Mouse (Mus musculus) limb, embryonic 11.5 days (tissue): ENCODE data around the gene Hexim2. TPM values are rescaled to one million over a fixed set of nuclear protein-coding genes. Genes with fewer than 3 reads are reported as not detected.

Source experiments
- ATAC-seq: fragments of 200-750 bp; cut with Nextera tagmentation; 2 replicates; pipeline ENCODE4 v1.8.0; 2017; ENCODE audit warnings: low read depth; ENCODE audit not compliant: insufficient number of reproducible peaks, low FRiP score, low TSS enrichment
- DNase-seq: peaks from one replicate; pipeline ENCODE4 v3.0.0-alpha.2; 2015; ENCODE audit warnings: low spot score
- H3K27ac ChIP-seq: fragments of 300-500 bp; sonication (generic); replicated peaks from 2 replicates; pipeline ENCODE4 v1.5.1; 2014; ENCODE audit warnings: low read depth, mild to moderate bottlenecking, low read length
- H3K27me3 ChIP-seq: fragments of 300-500 bp; sonication (generic); 2 replicates; pipeline ENCODE4 v1.6.1; 2014; ENCODE audit warnings: mild to moderate bottlenecking, low read length, mixed read lengths; ENCODE audit not compliant: control insufficient read depth, insufficient read depth
- H3K36me3 ChIP-seq: fragments of 300-500 bp; sonication (generic); 2 replicates; pipeline ENCODE4 v1.6.1; 2014; ENCODE audit warnings: mild to moderate bottlenecking, low read length, moderate library complexity, mixed read lengths; ENCODE audit not compliant: control insufficient read depth, insufficient read depth
- H3K4me1 ChIP-seq: fragments of 300-500 bp; sonication (generic); 2 replicates; pipeline ENCODE4 v1.6.1; 2014; ENCODE audit warnings: low read length, mixed read lengths; ENCODE audit not compliant: control insufficient read depth, insufficient read depth
- H3K4me2 ChIP-seq: fragments of 300-500 bp; sonication (generic); 2 replicates; pipeline ENCODE4 v1.6.1; 2014; ENCODE audit warnings: low read depth, mild to moderate bottlenecking, moderate library complexity; ENCODE audit not compliant: severe bottlenecking
- H3K4me3 ChIP-seq: fragments of 300-500 bp; sonication (generic); 2 replicates; pipeline ENCODE4 v1.5.1; 2014; ENCODE audit warnings: low read depth, low read length
- H3K9ac ChIP-seq: fragments of 300-500 bp; sonication (generic); 2 replicates; pipeline ENCODE4 v1.6.1; 2014; ENCODE audit warnings: mild to moderate bottlenecking, low read length
- H3K9me3 ChIP-seq: fragments of 300-500 bp; sonication (generic); 2 replicates; pipeline ENCODE4 v1.6.1; 2016; ENCODE audit warnings: low read length; ENCODE audit not compliant: control insufficient read depth
- WGBS: fragments of 180-500 bp; shearing (Covaris S2); extraction: QIAGEN DNeasy Blood & Tissue Kit; methylation state at CpG from one replicate; pipeline ENCODE4 v1.1.7; 2014; 5-methylcytosine and 5-hydroxymethylcytosine counted together
- polyA plus RNA-seq: library from polyadenylated mRNA; unstranded; fragments of >200 nt; fragmentation: Nextera tagmentation; extraction: Ambion mirVana; gene quantifications from 2 replicates; pipeline ENCODE4 v1.2.1, GENCODE M21; 2014

Gene Hexim2
- polyA plus RNA-seq, 1 experiment from 2014 or later: 8.3 TPM

DNA sequence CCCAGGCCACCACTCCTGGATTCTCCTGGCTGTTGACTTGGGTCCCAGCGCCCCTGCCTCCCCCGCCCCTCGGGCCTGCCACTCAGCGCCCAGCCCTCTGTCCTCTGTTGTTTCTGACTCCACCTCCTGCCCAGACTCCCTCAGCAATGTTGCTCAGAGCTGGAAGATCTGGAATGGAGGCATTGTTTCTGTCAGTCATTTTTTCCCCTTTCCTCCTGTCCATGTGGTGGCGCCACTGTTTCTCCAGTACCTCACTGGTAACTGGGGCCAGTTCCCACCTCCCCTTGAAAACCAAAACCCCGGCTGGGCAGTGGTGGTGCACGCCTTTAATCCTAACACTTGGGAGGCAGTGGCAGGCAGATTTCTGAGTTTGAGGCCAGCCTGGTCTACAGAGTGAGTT lies 29.2 kb downstream of the Hexim2 start:
- H3K9me3 ChIP-seq: no peaks in the 10 kb centered on the region
- no peak overlapping the region for H3K4me3 ChIP-seq
- no peaks in the 10 kb centered on the region for H3K27me3 ChIP-seq
- DNase-seq: no peak
- no peak overlapping the region for H3K4me2 ChIP-seq
- H3K9ac ChIP-seq: no peak overlapping the region
- 74% methylated on average over 7 of the region's 7 CpGs for WGBS
- ATAC-seq: no peak
- H3K36me3 ChIP-seq: no peaks in the 10 kb centered on the region
- H3K27ac ChIP-seq: no peak overlapping the region
- H3K4me1 ChIP-seq: 0 out of 2 replicates have a peak, but pooled peaks cover 3% of the 10 kb centered on the region

DNA sequence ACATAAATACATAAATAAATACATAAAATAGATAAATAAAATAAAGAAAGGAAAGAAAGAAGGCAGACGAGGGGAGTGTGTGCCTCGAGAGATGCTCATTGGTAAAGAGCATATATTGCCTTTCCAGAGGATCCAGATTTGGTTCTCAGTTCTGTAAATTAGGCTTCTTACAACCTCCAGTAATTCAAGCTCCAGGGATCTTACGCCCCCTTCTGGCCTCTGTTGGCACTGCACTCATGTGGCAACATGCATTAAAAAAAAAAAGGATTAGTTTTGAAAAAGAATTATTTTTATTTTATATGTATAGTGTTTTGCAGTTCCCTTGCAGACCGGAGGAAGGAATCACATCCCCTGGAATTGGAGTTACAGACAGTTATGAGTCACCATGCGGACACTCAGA lies 29.9 kb downstream of the Hexim2 start:
- WGBS: 88% methylated on average over 5 of the region's 5 CpGs
- no peak overlapping the region for H3K4me2 ChIP-seq

DNA sequence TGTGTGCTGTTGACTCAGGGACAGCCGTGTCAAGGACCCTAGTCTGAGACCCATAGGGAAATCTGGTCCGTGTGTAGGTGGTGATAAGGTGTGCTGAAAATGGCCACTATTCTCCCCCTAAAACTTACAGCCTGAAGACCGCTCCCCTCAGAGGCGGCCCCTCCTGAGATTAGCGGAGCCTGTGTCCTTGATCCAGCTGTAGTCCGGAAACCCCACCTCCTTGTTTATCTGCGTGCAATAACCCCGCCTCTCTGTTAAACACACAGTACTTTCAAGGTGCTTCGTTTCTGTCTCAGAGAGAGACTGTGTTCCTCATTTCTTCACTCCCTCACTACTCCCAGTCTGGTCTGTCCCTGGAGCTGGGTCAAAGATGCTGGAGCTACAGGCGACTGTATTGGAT lies 32.2 kb downstream of the Hexim2 start:
- no peak for ATAC-seq
- Histone ChIP-seq H3K27ac (no peak overlapping the region), H3K4me1 (no peaks in the 10 kb centered on the region), H3K4me3 (no peak overlapping the region), H3K36me3 (no peaks in the 10 kb centered on the region), H3K9ac (no peak overlapping the region), H3K4me2 (no peak overlapping the region; the same call in 1 of the 2 replicates), H3K27me3 (peaks cover 5% of the 10 kb centered on the region), H3K9me3 (no peaks in the 10 kb centered on the region)
- 26% methylated on average over 10 of the region's 10 CpGs for WGBS
- no peak for DNase-seq

More for the DNA sequence above, 29.9 kb downstream of the Hexim2 start:
- H3K9me3 ChIP-seq: no peaks in the 10 kb centered on the region
- no peak overlapping the region for H3K27ac ChIP-seq
- no peaks in the 10 kb centered on the region for H3K36me3 ChIP-seq
- DNase-seq: peak; percentile 45
- 0 out of 2 replicates have a peak, but pooled peaks cover 3% of the 10 kb centered on the region for H3K4me1 ChIP-seq
- no peak overlapping the region for H3K9ac ChIP-seq
- no peaks in the 10 kb centered on the region for H3K27me3 ChIP-seq
- H3K4me3 ChIP-seq: no peak overlapping the region
- no peak for ATAC-seq

DNA sequence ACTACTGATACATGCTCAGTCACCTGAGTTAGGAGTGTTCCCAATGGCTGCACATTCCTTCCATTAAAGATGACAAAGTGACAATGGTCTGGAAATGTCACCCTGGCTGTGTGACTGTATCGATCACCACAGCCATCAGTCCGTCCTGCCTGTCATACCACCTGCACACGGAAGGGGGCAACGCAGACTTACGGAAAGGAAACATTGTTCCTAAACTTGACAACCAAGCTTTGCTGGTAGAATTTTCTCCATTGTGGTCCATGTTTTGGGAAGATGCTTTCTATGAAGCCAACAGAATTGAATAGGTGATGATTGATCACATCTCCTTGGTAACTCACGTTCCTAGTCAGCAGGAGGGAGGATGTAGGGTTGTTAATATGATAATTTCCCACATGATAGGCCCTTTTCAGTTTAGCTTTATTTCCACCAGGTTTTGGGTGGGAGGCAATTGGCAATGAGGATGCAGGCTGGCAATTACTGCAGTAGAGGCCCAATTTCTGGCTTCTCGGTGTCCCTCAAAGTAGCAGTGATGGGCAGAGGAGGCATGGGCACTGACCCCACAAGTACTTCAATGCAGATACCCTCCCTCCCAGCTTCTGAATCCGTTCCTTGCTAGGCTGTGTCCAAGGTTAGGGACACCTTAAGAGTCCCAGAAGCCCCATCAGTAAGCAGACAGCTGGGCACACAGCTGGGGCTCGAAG lies 36.6 kb downstream of the Hexim2 start:
- Histone ChIP-seq H3K27ac (no peak overlapping the region), H3K9ac (no peak overlapping the region), H3K4me3 (no peak overlapping the region), H3K9me3 (no peaks in the 10 kb centered on the region), H3K36me3 (no peaks in the 10 kb centered on the region), H3K4me2 (no peak overlapping the region), H3K4me1 (peaks cover 5% of the 10 kb centered on the region; the same call in 1 of the 2 replicates), H3K27me3 (peaks cover 41% of the 10 kb centered on the region)
- 31% methylated on average over 9 of the region's 9 CpGs for WGBS
- DNase-seq (peak; percentile 66), ATAC-seq (no peak)

DNA sequence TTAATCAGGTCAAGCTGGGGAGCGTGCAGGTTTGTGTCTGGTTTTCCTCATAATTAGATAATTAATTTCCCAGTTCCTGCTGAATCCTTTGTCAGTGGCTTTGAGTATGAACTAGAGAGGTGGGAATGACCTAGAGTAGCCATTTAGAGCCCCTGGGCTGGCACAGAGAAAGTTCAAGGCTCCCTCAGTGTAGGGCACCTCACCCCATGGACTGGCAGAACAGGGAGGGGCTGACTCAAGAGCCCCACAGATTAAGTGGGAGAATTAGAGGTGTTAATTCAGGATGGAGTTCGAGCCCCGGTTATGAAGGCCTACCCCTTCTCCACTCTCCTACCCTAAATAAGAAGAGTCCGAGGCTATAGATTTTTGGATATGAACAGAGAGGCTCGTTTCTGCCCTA lies 37.4 kb downstream of the Hexim2 start:
- no peak for DNase-seq
- no peak overlapping the region for H3K4me2 ChIP-seq
- ATAC-seq: no peak
- H3K27ac ChIP-seq: no peak overlapping the region
- H3K27me3 ChIP-seq: peaks cover 42% of the 10 kb centered on the region
- H3K9ac ChIP-seq: no peak overlapping the region
- no peak overlapping the region for H3K4me3 ChIP-seq
- peaks cover 6% of the 10 kb centered on the region; the same call in 1 of the 2 replicates for H3K4me1 ChIP-seq
- H3K36me3 ChIP-seq: no peaks in the 10 kb centered on the region
- no peaks in the 10 kb centered on the region for H3K9me3 ChIP-seq
- 76% methylated on average over 5 of the region's 5 CpGs for WGBS

DNA sequence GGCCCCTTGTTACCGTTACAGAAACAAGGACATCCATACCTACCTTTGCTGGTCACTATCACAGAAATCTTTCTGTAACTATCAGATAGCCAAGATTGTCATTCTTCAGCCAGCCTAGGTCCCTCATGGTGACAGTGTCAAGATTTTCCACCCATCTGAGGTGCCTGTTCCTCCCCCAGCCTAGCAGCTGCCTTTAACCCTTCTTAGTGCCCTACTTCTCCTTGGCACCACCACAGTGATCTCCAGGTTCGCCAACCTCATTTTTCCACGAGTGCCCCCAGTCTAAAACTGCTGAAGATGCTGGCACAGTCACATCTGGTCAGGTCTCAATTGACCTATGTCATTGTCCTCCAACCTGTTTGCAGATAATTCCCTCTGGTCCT lies 37.9 kb downstream of the Hexim2 start:
- peaks cover 42% of the 10 kb centered on the region for H3K27me3 ChIP-seq
- 55% methylated on average over 3 of the region's 3 CpGs for WGBS
- peak overlapping the region; percentile 96; the same call in 1 of the 2 replicates for H3K4me2 ChIP-seq
- H3K36me3 ChIP-seq: no peaks in the 10 kb centered on the region
- H3K9me3 ChIP-seq: no peaks in the 10 kb centered on the region
- no peak for ATAC-seq
- H3K9ac ChIP-seq: no peak overlapping the region
- no peak overlapping the region; the same call in 1 of the 2 replicates for H3K4me3 ChIP-seq
- H3K4me1 ChIP-seq: peaks cover 11% of the 10 kb centered on the region; the same call in 1 of the 2 replicates
- H3K27ac ChIP-seq: no peak overlapping the region
- DNase-seq: no peak

DNA sequence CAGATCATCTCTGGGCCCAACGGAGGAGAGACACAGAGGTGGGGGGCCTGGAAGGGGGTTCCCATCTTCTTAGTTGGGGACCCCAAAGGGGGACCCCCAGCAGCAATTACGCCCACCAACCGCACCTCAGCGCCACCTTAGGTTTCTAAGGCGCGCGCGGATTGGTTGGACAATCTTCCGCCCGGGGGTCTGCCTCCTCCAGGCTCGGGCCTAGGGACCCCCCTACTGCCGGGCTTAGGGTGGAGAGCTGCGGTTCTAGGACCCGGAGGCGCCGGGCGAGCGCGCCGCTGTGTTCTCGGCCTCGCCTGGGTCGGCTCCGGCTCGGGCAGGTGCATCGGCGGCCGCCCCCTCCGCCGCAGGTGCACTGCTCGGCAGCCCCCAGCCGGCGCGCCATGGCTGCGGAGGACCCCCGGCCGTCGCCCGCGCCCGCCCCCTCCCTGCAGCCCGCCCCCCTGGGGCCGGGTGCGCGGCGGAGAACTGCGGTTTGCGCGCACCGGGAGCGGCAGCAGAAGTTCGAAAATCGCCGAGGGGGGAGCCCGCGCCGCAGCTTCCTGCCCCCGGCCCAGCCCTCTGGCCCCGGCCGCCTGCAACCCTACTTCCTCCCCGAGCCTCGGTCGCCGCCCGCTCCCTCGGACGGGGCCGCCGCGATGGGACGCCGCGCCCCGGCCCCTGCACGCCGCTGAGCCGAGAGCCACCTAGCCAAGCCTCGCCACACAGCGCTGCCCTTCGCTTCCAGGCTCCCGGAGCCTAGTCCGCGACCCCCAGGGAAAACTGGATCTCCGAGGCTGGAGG lies 38.5 kb downstream of the Hexim2 start, which contains the start of gene Fmnl1:
Gene Fmnl1, plus strand, starts transcription at position 614 of the 792 bp plus-strand sequence.
- Histone ChIP-seq H3K36me3 (no peaks in the 10 kb centered on the region), H3K27me3 (peaks cover 42% of the 10 kb centered on the region)
- ATAC-seq: no peak

DNA sequence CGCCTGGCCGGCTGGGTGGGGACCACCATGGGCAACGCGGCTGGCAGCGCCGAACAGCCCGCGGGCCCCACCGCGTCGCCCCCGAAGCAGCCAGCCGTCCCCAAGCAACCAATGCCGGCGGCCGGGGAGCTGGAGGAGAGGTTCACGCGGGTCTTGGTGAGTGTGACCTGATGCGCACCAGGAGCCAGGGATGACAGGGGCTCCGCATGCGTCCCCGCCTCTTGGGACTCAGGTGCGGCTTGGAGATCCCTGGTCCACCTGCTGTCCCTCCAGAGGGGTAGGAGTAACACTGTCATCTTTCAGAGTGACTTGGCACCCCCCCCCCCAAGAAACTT lies 39.0 kb downstream of the Hexim2 start:
- 2% methylated on average over 23 of the region's 23 CpGs for WGBS
- no peak overlapping the region for H3K27ac ChIP-seq
- peak overlapping the region; percentile 96 for H3K4me2 ChIP-seq
- peaks cover 11% of the 10 kb centered on the region; the same call in 1 of the 2 replicates for H3K4me1 ChIP-seq
- peak overlapping the region; percentile 52 for H3K4me3 ChIP-seq
- H3K36me3 ChIP-seq: no peaks in the 10 kb centered on the region
- H3K9ac ChIP-seq: no peak overlapping the region
- DNase-seq: peak; percentile 36
- H3K27me3 ChIP-seq: peaks cover 42% of the 10 kb centered on the region
- H3K9me3 ChIP-seq: no peaks in the 10 kb centered on the region
- ATAC-seq: no peak

More for the DNA sequence above, 38.5 kb downstream of the Hexim2 start, which contains the start of gene Fmnl1:
- H3K9ac ChIP-seq: peak within 1 kb of the TSS; percentile 27; the same call in 1 of the 2 replicates
- H3K4me3 ChIP-seq: peak within 1 kb of the TSS; percentile 52
- no peak within 1 kb of the TSS for H3K27ac ChIP-seq
- peaks cover 11% of the 10 kb centered on the region; the same call in 1 of the 2 replicates for H3K4me1 ChIP-seq
- peak; percentile 41 for DNase-seq
- no peaks in the 10 kb centered on the region for H3K9me3 ChIP-seq
- H3K4me2 ChIP-seq: peak within 1 kb of the TSS; percentile 96
- 2% methylated on average over 73 of the region's 84 CpGs for WGBS
